Mouse (Mus musculus): Measurements from ENCODE around the gene Map2k5. TPM values are rescaled to one million over a fixed set of nuclear protein-coding genes. Genes with fewer than 3 reads are reported as not detected.

Map2k5 gene
- polyA plus RNA-seq, 1 experiment: 45.9 TPM

DNA sequence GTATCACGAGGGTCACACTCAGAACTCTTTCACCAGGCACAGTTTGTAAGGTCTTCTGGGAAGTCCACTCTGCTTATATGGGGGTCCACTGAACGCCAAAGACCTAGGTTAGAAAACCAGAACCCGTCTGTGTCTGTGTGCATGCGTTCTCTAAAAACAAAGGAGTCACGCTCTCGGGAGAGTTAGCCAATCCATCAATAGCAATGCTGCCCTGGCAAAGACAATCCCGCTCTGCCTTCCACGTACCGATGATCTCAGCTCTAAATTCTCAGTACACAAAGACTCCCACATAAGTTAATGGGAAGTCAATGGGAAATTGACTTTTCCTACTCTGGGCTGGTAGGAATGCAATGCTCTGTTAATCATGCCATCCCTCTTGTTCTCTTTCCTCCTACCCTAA is 21.4 kb downstream of the Map2k5 start:
- TF ChIP-seq GATA1 (IDR thresholded peaks at IDR 0.05; ENCODE audit: low read length): no peak

GRCm38 (mm10) chr9:63354168-63354567 is 23.5 kb downstream of the Map2k5 start:
- no peak for TF ChIP-seq GATA1 (IDR thresholded peaks at IDR 0.05; ENCODE audit: low read length)

DNA sequence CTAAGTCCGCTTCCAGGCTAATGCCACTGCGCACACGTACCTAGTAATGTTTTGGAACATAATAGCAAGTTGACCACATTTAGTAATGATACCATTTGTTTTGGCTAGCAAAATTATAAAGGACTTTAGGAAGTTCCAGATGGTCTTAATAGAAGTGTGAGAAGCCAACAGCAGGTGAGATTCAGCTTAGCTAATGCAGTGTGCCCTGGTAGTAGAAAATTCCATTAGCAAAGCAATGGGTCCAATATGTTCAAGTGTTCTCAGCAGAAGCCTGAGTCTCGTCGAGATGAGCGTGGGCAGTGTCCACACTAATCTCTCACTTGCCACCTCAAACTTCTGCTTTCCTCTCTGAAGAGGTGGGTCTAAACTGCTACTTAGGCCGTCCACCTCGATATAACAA is 27.7 kb downstream of the Map2k5 start:
- no peak for TF ChIP-seq GATA1 (IDR thresholded peaks at IDR 0.05; ENCODE audit: low read length)

DNA sequence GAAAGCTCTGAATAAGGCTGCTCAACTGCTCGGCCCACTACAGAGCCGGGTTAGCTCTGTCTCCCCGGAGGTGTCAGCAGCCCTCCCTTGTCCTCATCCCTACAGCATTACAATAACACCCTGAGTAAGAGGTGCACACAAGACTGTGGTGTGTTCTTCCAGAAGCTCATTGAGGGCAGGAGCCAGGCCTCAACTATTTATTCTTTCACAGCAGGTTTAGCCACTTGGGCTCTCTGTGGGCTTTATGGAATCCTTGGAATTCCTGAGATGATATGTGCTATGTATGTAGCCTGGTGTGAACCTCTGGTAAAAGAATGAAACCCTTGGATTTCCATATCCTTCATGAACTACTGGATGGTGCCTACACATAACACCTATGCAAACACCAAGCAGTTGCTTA is 28.5 kb downstream of the Map2k5 start:
- no peak for TF ChIP-seq GATA1 (IDR thresholded peaks at IDR 0.05; ENCODE audit: low read length)

GRCm38 (mm10) chr9:63348146-63348545 is 29.6 kb downstream of the Map2k5 start:
- no peak for TF ChIP-seq GATA1 (IDR thresholded peaks at IDR 0.05; ENCODE audit: low read length)

DNA sequence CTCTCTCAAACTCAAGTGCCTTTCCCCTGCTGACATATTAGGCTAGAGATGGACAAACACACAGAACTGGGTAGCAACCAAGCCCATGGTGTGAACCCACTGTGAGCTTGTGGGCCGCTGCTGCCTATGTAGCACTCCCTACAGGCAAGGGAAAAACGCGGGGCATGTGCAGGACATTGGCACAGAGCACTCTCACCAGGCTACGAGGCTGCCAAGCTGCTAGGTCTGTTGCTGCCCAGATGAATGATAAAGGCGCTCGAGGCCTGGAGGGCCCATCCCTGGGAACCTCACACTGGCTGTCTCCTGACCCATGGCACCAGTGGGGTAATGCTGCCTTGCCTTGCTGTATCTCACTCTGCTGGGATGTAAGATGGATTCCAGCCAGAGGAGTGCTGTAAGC is 31.7 kb downstream of the Map2k5 start:
- TF ChIP-seq GATA1 (IDR thresholded peaks at IDR 0.05; ENCODE audit: low read length): no peak

DNA sequence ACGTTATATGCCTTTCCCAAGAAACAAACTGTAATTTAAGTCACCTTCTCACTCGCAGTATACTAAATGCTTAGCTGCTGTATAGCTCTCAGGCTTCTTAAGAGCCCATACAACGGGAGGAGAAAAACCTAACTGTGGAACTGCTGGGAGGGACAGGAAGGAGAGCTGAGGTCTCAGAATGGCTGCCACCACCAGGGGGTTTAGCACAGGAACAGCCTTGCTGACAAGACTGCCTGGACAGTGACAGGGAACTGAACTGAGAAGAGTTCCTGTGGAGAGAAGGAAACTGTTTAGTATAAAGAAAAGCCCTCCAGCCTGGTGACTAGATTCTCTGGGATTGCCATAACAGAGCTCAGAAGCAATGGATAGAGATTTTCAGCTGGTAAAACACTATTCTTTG is 35.9 kb downstream of the Map2k5 start:
- no peak for TF ChIP-seq GATA1 (IDR thresholded peaks at IDR 0.05; ENCODE audit: low read length)

- TF ChIP-seq GATA1 (IDR thresholded peaks at IDR 0.05; ENCODE audit: low read length): no peak
These were observed 38.4 kb downstream of the Map2k5 start for GRCm38 (mm10) chr9:63339256-63339655.

DNA sequence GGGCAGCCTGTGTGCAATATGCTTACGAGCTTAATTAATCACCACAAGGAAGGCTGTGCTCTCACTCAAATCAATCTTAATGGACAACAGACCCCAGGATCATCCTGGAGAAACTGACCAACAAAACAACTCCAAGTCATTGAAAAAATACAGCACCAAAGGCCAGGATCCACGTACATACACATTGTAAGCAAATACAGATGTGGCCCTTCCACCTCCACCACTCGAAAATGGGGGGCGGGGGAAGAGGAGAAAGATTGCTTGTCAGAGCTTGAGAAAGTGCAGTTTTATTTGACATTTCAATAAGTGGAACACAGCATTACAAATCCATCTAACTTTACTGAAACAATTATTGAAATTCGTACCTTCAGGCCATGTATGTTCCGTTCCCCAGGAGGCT is 39.0 kb downstream of the Map2k5 start:
- no peak for TF ChIP-seq GATA1 (IDR thresholded peaks at IDR 0.05; ENCODE audit: low read length)

DNA sequence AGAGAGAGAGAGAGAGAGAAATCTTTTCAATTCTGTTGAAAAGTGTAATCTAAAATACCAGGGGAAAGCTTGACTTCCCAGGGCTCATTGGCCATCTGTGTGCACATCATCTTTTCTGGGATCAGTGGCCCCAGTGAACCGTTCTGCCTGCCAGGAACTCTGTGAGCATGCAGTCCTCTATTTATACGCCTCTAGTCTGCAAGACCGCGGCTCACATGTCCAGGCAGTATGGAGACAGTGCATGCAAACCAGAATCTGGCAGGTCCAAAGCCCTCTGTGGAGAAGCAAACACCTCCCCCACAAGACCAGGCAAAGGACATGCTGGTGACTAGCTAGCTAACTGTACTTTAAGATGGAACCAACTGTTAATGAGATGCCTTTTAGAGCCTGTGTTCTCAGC is 41.9 kb downstream of the Map2k5 start:
- no peak for TF ChIP-seq GATA1 (IDR thresholded peaks at IDR 0.05; ENCODE audit: low read length)

- no peak for TF ChIP-seq GATA1 (IDR thresholded peaks at IDR 0.05; ENCODE audit: low read length)
These were observed 44.6 kb downstream of the Map2k5 start for GRCm38 (mm10) chr9:63333074-63333473.

GRCm38 (mm10) chr9:63331246-63331645 is 46.5 kb downstream of the Map2k5 start:
- no peak for TF ChIP-seq GATA1 (IDR thresholded peaks at IDR 0.05; ENCODE audit: low read length)

DNA sequence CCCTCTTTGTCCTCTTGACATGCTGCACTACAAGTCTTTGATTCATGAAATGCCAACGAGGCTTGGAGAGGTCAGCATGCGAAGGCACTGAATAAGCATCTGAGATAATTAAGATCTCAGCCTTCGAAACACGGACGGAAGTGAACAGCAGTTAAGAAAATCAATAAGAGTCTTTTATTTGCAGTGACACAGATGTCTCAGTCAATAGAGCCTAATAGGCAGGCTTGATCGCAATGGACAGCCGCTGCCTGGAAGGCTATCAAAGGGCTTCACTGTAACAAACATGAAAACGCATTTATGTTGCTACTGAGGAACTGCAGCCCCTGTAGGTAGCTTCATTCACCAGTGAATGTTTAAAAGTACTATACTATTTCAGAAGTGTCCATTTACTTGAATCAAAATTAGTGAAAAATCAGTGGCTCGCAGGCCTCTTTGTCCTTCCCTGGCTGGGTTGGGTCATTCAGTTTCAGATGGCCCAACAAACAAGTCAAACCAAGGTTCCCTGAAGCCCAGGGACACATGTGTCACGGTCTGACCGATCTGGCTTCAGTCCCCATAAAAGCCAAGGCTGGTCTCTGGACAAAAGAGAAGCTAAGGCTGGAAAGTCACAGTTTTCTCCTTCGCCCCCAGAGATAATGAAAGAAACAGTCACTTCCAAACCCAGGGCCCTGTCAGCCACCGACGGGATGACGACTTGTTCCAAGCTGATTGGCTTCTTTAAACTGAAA is 48.6 kb downstream of the Map2k5 start:
- TF ChIP-seq GATA1 (IDR thresholded peaks at IDR 0.05; ENCODE audit: low read length): no peak

GRCm38 (mm10) chr9:63315231-63315630 is 62.5 kb downstream of the Map2k5 start:
- no peak for TF ChIP-seq GATA1 (IDR thresholded peaks at IDR 0.05; ENCODE audit: low read length)

DNA sequence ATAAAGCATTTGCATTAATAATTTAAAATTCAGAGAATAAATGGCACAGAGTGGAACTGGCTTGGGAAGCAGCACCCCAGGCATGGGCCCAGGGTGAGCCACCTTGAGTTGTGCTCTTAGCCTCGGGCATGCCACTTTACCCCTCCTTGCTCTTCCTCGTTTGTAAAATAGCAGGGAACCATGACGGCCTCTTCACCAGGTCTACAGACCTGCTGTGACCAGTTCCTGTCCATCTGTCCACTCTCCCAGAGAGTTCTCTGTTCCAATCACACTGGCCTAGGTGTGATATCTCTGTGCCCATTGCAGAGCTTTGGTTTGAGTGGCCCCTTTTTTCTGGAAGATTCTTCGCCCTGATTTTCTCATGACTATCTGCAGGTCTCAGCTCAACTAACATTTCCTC is 63.6 kb downstream of the Map2k5 start:
- TF ChIP-seq GATA1 (IDR thresholded peaks at IDR 0.05; ENCODE audit: low read length): no peak

GRCm38 (mm10) chr9:63309956-63310355 is 67.7 kb downstream of the Map2k5 start:
- TF ChIP-seq GATA1 (IDR thresholded peaks at IDR 0.05; ENCODE audit: low read length): no peak

DNA sequence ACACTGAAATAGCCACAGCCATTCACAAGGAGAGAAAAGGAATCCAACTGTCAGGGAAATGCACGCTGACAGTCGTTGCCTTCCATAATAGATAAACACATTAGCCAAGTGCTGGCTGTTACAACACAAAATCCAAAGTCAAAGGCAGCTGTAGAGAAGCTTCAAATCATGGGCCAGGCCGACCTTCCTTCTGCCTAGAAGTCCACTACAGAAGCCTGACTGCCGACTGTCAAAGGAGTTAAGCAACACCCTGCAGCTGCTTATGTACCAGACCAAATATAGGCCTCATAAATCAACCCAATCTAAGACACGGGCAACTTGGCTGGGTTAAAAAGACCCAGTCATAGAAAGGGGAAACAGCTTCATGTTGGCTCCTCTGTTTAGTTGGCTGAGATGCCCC is 68.7 kb downstream of the Map2k5 start:
- no peak for TF ChIP-seq GATA1 (IDR thresholded peaks at IDR 0.05; ENCODE audit: low read length)

DNA sequence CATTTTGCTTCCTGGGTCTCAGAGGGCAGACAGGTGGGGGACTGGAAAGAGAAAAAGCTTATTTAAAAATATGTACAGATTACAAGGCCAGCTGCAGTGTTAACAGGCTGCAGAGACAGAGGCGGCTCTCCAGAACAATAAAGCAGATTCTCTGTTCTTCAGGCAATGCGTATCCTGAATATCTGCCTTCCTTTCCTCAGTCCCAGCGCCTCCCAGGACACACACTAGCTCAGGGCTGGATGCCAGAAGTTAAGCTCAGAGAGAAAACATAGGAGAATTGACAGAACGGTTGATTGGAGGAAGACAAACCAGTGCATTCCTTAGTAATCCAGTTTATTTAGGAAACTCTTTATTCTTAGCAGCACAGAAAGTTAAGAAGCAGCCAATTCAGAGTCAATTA is 69.3 kb downstream of the Map2k5 start:
- TF ChIP-seq GATA1 (IDR thresholded peaks at IDR 0.05; ENCODE audit: low read length): no peak

Measured in G1E-ER4 (cell line).